Mouse (Mus musculus) brain, embryonic 14.5 days (tissue): ENCODE measurements around the gene Papss1.

Experiments used
- CTCF ChIP-seq: fragments of 200-500 bp; IDR thresholded peaks from 2 replicates; pipeline ENCODE4 v1.5.1; 2012; ENCODE audit warnings: inconsistent platforms, mild to moderate bottlenecking, moderate library complexity, borderline replicate concordance; ENCODE audit not compliant: insufficient read depth, insufficient read length; ENCODE audit errors: extremely low read depth
- POLR2A ChIP-seq: fragments of 200-500 bp; IDR thresholded peaks from 2 replicates; pipeline ENCODE4 v1.6.1; 2012; ENCODE audit warnings: mild to moderate bottlenecking, inconsistent platforms, borderline replicate concordance; ENCODE audit not compliant: poor library complexity, insufficient read depth, insufficient read length, severe bottlenecking; ENCODE audit errors: extremely low read depth

DNA sequence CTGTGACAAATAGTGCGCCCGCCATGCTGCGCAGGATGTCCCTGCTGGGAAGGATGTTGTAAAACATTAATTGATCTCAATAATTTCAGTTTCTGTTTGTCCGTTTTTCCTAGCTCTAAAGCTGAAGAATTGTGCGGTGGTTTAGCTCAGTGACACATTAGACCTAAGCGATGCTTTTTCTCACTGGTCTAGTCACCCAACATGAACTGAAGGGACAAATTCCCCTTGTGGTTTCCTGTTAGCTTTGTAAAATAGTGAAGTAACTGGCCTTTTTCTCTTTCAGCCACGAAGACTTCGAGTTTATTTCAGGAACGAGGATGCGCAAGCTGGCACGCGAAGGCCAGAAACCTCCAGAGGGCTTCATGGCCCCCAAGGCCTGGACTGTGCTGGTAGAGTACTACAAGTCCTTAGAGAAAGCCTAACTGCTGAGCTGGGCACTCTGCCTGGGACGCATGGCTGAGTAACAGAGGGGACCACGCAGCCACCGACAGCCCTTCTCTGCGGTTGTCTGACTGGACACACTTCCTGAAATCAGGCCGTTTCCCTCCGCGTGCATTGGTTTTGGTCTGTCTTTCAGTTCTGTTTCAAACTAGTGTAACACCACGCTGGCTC is 78.2 kb downstream of the Papss1 start:
- TF ChIP-seq POLR2A (no peak), CTCF (no peak)
